Mouse (Mus musculus) urinary bladder, postnatal 4 days (tissue): Measurements from ENCODE around the gene Gm20914.
"Not testable (repeated sequence)": the region's sequence is repeated elsewhere in the genome, so short reads cannot be mapped to it uniquely, and the experiment has no call there.

Experiments used
- DNase-seq, 2 experiments: peaks; one replicate each; pipeline ENCODE4 v3.0.0; 2021 to 2022; ENCODE audit warnings: low spot score in 2 of 2

Gm20914 gene

DNA sequence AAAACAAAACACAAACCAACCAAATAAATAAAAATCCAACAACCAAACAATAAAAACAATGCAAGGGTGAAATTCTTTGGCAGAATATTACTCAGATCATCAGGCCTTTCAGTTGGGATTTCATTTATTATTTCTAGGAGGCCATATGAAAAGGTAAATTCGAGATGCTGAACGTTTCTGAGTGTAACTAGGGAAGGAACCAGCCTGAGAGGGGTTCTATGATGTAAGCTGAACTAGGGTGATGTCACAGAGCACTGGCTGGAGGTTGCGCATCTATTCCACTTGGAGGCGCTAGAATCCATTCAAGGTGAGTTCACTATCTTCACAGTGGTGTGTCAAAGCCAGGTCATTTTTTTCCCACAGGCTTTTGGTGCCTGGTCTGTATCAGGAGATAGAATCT lies at the start of gene Gm20914:
TSS of gene Gm20914 (plus strand) at position 301 of the 400 bp plus-strand sequence.
- DNase-seq: not testable (repeated sequence)
